Mouse (Mus musculus): Measurements from ENCODE around the gene Thada. TPM values are rescaled to one million over a fixed set of nuclear protein-coding genes. Genes with fewer than 3 reads are reported as not detected.

The Thada gene
- polyA plus RNA-seq, 1 experiment, result 6.8 TPM

GRCm38 (mm10) chr17:84149566-84149965, 316.4 kb downstream of the Thada start:
- TF ChIP-seq CTCF (IDR thresholded peaks at IDR 0.05; ENCODE audit: borderline replicate concordance, insufficient read depth, low read depth, low read length) (no peak), POLR2A (IDR thresholded peaks at IDR 0.05; ENCODE audit: borderline replicate concordance, insufficient read depth, low read length) (no peak)
- Histone ChIP-seq H3K4me3 (replicated peaks; ENCODE audit: insufficient read depth, low read depth, low read length) (no peak overlapping the region), H3K4me1 (ENCODE audit: control insufficient read depth, insufficient read depth, low read length) (peaks cover 9% of the 10 kb centered on the region; the same call in 1 of the 2 replicates), H3K27me3 (ENCODE audit: control insufficient read depth, insufficient read depth, low read length) (no peaks in the 10 kb centered on the region), H3K27ac (ENCODE audit: insufficient read depth, low read length) (no peak overlapping the region)
- 70% methylated on average over 5 of the region's 5 CpGs for WGBS
- no peak for DNase-seq

DNA sequence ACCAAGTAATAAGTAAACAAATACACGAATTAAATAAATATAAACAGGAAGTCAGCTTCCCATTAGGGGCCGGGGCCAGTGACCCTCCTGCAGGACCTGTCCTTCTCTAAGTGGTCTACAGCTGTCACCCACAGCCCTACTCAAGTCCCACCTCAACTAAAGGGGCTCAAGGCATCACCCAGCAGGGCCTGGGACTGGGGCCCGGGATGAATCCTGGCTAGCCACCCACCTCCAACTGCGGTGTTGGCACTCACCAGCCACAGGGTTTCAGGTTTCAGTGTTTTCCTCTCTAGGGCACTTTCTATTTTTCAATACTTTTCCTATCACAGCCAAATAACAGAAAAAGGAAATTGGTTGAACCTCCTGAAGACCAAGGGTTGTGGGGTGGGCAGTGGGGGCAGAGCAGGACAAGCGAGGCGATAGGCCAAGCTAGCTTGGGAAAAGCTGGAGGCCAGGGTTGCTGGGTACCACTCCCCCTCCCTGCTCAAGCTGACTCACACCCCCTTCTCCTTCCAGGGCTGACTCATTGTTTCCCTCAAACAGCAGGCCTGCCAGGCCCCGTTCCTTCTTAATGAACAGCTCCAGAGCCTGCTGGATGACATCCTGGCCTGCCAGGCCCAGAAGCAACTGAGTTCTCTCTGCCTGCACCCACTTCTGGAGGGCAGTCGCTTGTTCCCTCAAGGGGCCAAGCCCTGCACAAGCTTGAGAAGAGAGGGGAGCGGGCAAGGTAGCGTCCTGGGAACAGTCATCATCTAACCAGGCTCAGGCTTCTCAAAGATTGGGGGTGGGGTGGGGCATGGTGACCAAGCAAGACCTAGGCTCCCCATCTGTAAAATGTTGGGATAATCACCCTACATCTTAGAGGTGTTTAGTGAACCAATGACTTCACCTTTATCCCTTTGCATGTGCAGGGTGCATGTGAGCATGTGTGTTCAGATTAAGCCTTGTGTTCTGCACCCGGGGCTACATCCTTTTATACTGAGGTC, 317.2 kb downstream of the Thada start:
- DNase-seq, result peak; percentile 75 to 90
- Histone ChIP-seq H3K4me3 (replicated peaks; ENCODE audit: insufficient read depth, low read depth, low read length) (no peak overlapping the region), H3K4me1 (ENCODE audit: control insufficient read depth, insufficient read depth, low read length) (peaks cover 9% of the 10 kb centered on the region; the same call in 1 of the 2 replicates), H3K27me3 (ENCODE audit: control insufficient read depth, insufficient read depth, low read length) (no peaks in the 10 kb centered on the region), H3K27ac (ENCODE audit: insufficient read depth, low read length) (no peak overlapping the region)
- TF ChIP-seq POLR2A (IDR thresholded peaks at IDR 0.05; ENCODE audit: borderline replicate concordance, insufficient read depth, low read length) (no peak), CTCF (IDR thresholded peaks at IDR 0.05; ENCODE audit: borderline replicate concordance, insufficient read depth, low read depth, low read length) (no peak)
- WGBS, result 40% methylated on average over 11 of the region's 11 CpGs

GRCm38 (mm10) chr17:84147183-84148108, 318.6 kb downstream of the Thada start:
- no peak for TF ChIP-seq CTCF (IDR thresholded peaks at IDR 0.05; ENCODE audit: borderline replicate concordance, insufficient read depth, low read depth, low read length)
- TF ChIP-seq POLR2A (IDR thresholded peaks at IDR 0.05; ENCODE audit: borderline replicate concordance, insufficient read depth, low read length), result no peak
- H3K4me3 ChIP-seq (replicated peaks; ENCODE audit: insufficient read depth, low read depth, low read length), result no peak overlapping the region
- H3K27me3 ChIP-seq (ENCODE audit: control insufficient read depth, insufficient read depth, low read length), result no peaks in the 10 kb centered on the region
- 74% methylated on average over 11 of the region's 11 CpGs for WGBS
- no peak overlapping the region for H3K27ac ChIP-seq (ENCODE audit: insufficient read depth, low read length)
- no peak for DNase-seq
- peaks cover 12% of the 10 kb centered on the region; the same call in 1 of the 2 replicates for H3K4me1 ChIP-seq (ENCODE audit: control insufficient read depth, insufficient read depth, low read length)

- no peak for DNase-seq
- no peak for TF ChIP-seq CTCF (IDR thresholded peaks at IDR 0.05; ENCODE audit: borderline replicate concordance, insufficient read depth, low read depth, low read length)
- TF ChIP-seq POLR2A (IDR thresholded peaks at IDR 0.05; ENCODE audit: borderline replicate concordance, insufficient read depth, low read length), result no peak
- Histone ChIP-seq H3K27me3 (ENCODE audit: control insufficient read depth, insufficient read depth, low read length) (no peaks in the 10 kb centered on the region), H3K4me1 (ENCODE audit: control insufficient read depth, insufficient read depth, low read length) (peaks cover 12% of the 10 kb centered on the region; the same call in 1 of the 2 replicates), H3K4me3 (replicated peaks; ENCODE audit: insufficient read depth, low read depth, low read length) (no peak overlapping the region), H3K27ac (ENCODE audit: insufficient read depth, low read length) (no peak overlapping the region)
- WGBS, result 90% methylated on average over 7 of the region's 7 CpGs
Measured at GRCm38 (mm10) chr17:84146458-84147182, 319.4 kb downstream of the Thada start.

DNA sequence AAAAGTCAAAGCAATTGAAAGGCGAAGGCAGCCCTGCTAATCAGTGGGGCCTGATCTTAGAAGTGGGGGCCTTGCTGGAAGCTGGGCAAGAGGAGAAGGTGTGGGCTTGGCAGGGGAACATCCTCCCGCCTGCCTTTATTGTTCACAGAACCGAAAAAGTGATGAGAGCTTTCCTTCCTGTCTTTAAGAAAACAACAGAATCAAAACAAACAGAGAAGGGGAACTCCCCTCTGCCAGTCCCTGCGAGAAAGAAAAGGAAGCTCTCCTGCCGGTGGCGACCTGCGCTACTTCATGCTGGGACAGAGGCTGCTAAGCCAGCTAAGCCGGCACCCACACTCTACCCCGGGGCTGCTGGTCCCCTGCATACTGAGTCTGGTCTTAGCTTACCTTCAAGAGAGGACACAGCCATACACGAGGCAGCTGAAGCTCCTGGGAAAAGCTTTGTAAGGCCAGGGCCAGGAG, 320.1 kb downstream of the Thada start:
- TF ChIP-seq POLR2A (IDR thresholded peaks at IDR 0.05; ENCODE audit: borderline replicate concordance, insufficient read depth, low read length), result no peak
- TF ChIP-seq CTCF (IDR thresholded peaks at IDR 0.05; ENCODE audit: borderline replicate concordance, insufficient read depth, low read depth, low read length), result no peak

GRCm38 (mm10) chr17:84144762-84145599, 321.0 kb downstream of the Thada start:
- H3K4me1 ChIP-seq (ENCODE audit: control insufficient read depth, insufficient read depth, low read length), result peaks cover 12% of the 10 kb centered on the region; the same call in 1 of the 2 replicates
- no peak for TF ChIP-seq POLR2A (IDR thresholded peaks at IDR 0.05; ENCODE audit: borderline replicate concordance, insufficient read depth, low read length)
- no peak for TF ChIP-seq CTCF (IDR thresholded peaks at IDR 0.05; ENCODE audit: borderline replicate concordance, insufficient read depth, low read depth, low read length)
- H3K27me3 ChIP-seq (ENCODE audit: control insufficient read depth, insufficient read depth, low read length), result no peaks in the 10 kb centered on the region
- no peak for DNase-seq
- no peak overlapping the region for H3K27ac ChIP-seq (ENCODE audit: insufficient read depth, low read length)
- H3K4me3 ChIP-seq (replicated peaks; ENCODE audit: insufficient read depth, low read depth, low read length), result no peak overlapping the region
- 90% methylated on average over 5 of the region's 5 CpGs for WGBS

More for the DNA sequence above, 320.1 kb downstream of the Thada start:
- Histone ChIP-seq H3K4me1 (ENCODE audit: control insufficient read depth, insufficient read depth, low read length) (peaks cover 12% of the 10 kb centered on the region; the same call in 1 of the 2 replicates), H3K27ac (ENCODE audit: insufficient read depth, low read length) (no peak overlapping the region), H3K27me3 (ENCODE audit: control insufficient read depth, insufficient read depth, low read length) (no peaks in the 10 kb centered on the region), H3K4me3 (replicated peaks; ENCODE audit: insufficient read depth, low read depth, low read length) (no peak overlapping the region)
- 61% methylated on average over 10 of the region's 10 CpGs for WGBS
- DNase-seq, result no peak

Data from cerebellum, adult 2 months (tissue).